Mouse (Mus musculus) right cerebral cortex, postnatal 25 days (tissue): Measurements from ENCODE around the gene 4933405L10Rik.

ENCODE experiments used
- DNase-seq: peaks from one replicate; pipeline ENCODE4 v3.0.0; 2022

The 4933405L10Rik gene

GRCm38 (mm10) chr8:105700966-105701824 is 6.3 kb upstream of the 4933405L10Rik start, which contains the start of the genes Acd and Pard6a:
Gene Acd (minus strand): TSS chr8:105701102.
Gene Pard6a (plus strand): TSS chr8:105701148.
- DNase-seq: peak; percentile 92

- DNase-seq: no peak
Measured at GRCm38 (mm10) chr8:105702001-105702401, 5.5 kb upstream of the 4933405L10Rik start.

GRCm38 (mm10) chr8:105702731-105703415 is 4.6 kb upstream of the 4933405L10Rik start:
- no peak for DNase-seq

- no peak for DNase-seq
Measured at GRCm38 (mm10) chr8:105704146-105704812, 3.2 kb upstream of the 4933405L10Rik start.

- DNase-seq: no peak
Measured at GRCm38 (mm10) chr8:105704955-105705354, 2.5 kb upstream of the 4933405L10Rik start.

GRCm38 (mm10) chr8:105706426-105706825 is 1.0 kb upstream of the 4933405L10Rik start:
- DNase-seq: no peak

- no peak for DNase-seq
Measured at GRCm38 (mm10) chr8:105708675-105709074, 1.2 kb downstream of the 4933405L10Rik start.

GRCm38 (mm10) chr8:105709317-105709716 is 1.9 kb downstream of the 4933405L10Rik start:
- DNase-seq: no peak

- DNase-seq: no peak
Measured at GRCm38 (mm10) chr8:105712286-105712685, 4.8 kb downstream of the 4933405L10Rik start.

- DNase-seq: peak; percentile 73
Measured at GRCm38 (mm10) chr8:105714139-105714538, 6.7 kb downstream of the 4933405L10Rik start.

GRCm38 (mm10) chr8:105715042-105715441 is 7.6 kb downstream of the 4933405L10Rik start:
- DNase-seq: no peak

- DNase-seq: no peak
Measured at GRCm38 (mm10) chr8:105716302-105716945, 9.0 kb downstream of the 4933405L10Rik start.

- DNase-seq: no peak
Measured at GRCm38 (mm10) chr8:105719637-105720036, 12.2 kb downstream of the 4933405L10Rik start.

GRCm38 (mm10) chr8:105722861-105723260 is 15.4 kb downstream of the 4933405L10Rik start:
- no peak for DNase-seq

- DNase-seq: no peak
Measured at GRCm38 (mm10) chr8:105725726-105726125, 18.3 kb downstream of the 4933405L10Rik start.

- no peak for DNase-seq
Measured at GRCm38 (mm10) chr8:105727397-105728124, 20.1 kb downstream of the 4933405L10Rik start.

GRCm38 (mm10) chr8:105732186-105732585 is 24.7 kb downstream of the 4933405L10Rik start:
- DNase-seq: no peak

GRCm38 (mm10) chr8:105739216-105739615 is 31.8 kb downstream of the 4933405L10Rik start:
- no peak for DNase-seq

GRCm38 (mm10) chr8:105743301-105743700 is 35.8 kb downstream of the 4933405L10Rik start:
- no peak for DNase-seq

GRCm38 (mm10) chr8:105750606-105751005 is 43.2 kb downstream of the 4933405L10Rik start:
- DNase-seq: no peak

GRCm38 (mm10) chr8:105753916-105754315 is 46.5 kb downstream of the 4933405L10Rik start:
- no peak for DNase-seq

GRCm38 (mm10) chr8:105754688-105755087 is 47.2 kb downstream of the 4933405L10Rik start:
- DNase-seq: no peak
